ENCODE assay signal across 17 mouse cellular contexts in genomic region chr19:3347784-3348183, GRCm38 (mm10). TPM values are rescaled to one million over a fixed set of nuclear protein-coding genes. Genes with fewer than 3 reads are reported as not detected.
DNase-seq lines count a peak whose midpoint lies in the region; ATAC-seq and TF ChIP-seq lines count a peak whose summit lies in the region.
"Had no signal": no experiment of that assay in that cellular context is flagged by ENCODE, and none has a peak within 500 bp of the region (broad histone marks: within the 10 kb centered on the region; RNA-seq: fewer than 3 reads in every experiment).

No protein-coding gene starts in this region.

- no peak overlapping the region for H3K4me2 ChIP-seq in midbrain, embryonic 15.5 days
- H3K4me2 ChIP-seq: embryonic facial prominence, embryonic 15.5 days; forebrain, embryonic 15.5 days; heart, embryonic 12.5 days; intestine, embryonic 15.5 days; liver, embryonic 15.5 days had no signal

- H3K36me3 ChIP-seq in midbrain, embryonic 15.5 days (replicated peaks): no peaks in the 10 kb centered on the region
- H3K36me3 ChIP-seq: embryonic facial prominence, embryonic 15.5 days; forebrain, embryonic 15.5 days; intestine, embryonic 15.5 days; liver, embryonic 15.5 days had no signal

- no peak overlapping the region for H3K27ac ChIP-seq in layer of hippocampus, adult 2 months
- no peak overlapping the region for H3K27ac ChIP-seq in midbrain, embryonic 15.5 days
- H3K27ac ChIP-seq: embryonic facial prominence, embryonic 15.5 days; forebrain, embryonic 15.5 days; intestine, embryonic 15.5 days; liver, embryonic 15.5 days had no signal

- WGBS in midbrain, embryonic 15.5 days: 96% methylated on average over 1 of the region's 1 CpGs

- no peaks in the 10 kb centered on the region for H3K9me3 ChIP-seq in midbrain, embryonic 15.5 days
- H3K9me3 ChIP-seq: embryonic facial prominence, embryonic 15.5 days; forebrain, embryonic 15.5 days; intestine, embryonic 15.5 days; liver, embryonic 15.5 days had no signal

- no peak for ATAC-seq in midbrain, embryonic 15.5 days (replicated peaks)
- ATAC-seq: forebrain, embryonic 15.5 days; intestine, embryonic 15.5 days had no signal

- H3K27me3 ChIP-seq in midbrain, embryonic 15.5 days (replicated peaks): no peaks in the 10 kb centered on the region
- H3K27me3 ChIP-seq: embryonic facial prominence, embryonic 15.5 days; forebrain, embryonic 15.5 days; heart, embryonic 12.5 days; intestine, embryonic 15.5 days; liver, embryonic 15.5 days had no signal

- no peak for DNase-seq in layer of hippocampus, adult 2 months (ENCODE audit: low spot score in 2 of 2)
- no peak for DNase-seq in layer of hippocampus, postnatal 36 days
- peak; percentile 61 for DNase-seq in thymus, postnatal 4 days
- DNase-seq in thymus, postnatal 36 days: no peak
- peak; percentile 68 for DNase-seq in ZHBTc4 (ENCODE audit: low read depth, low spot score)
- DNase-seq in testis, postnatal 14 days (ENCODE audit: low spot score): peak; percentile 39
- no peak for DNase-seq in adrenal gland, postnatal 36 days
- DNase-seq: cerebellum, adult 18-20 months; gastrocnemius, postnatal 14 days; kidney, postnatal 4 days; right cerebral cortex, adult 18-20 months had no signal

- no peaks in the 10 kb centered on the region for H3K4me1 ChIP-seq in midbrain, embryonic 15.5 days
- H3K4me1 ChIP-seq: embryonic facial prominence, embryonic 15.5 days; intestine, embryonic 15.5 days; liver, embryonic 15.5 days had no signal

- TF ChIP-seq CTCF in layer of hippocampus, adult 2 months (conservative IDR thresholded peaks at IDR 0.05): peak; percentile 58

- H3K4me3 ChIP-seq in layer of hippocampus, adult 2 months: no peak overlapping the region
- H3K4me3 ChIP-seq in midbrain, embryonic 15.5 days: no peak overlapping the region
- H3K4me3 ChIP-seq: embryonic facial prominence, embryonic 15.5 days; forebrain, embryonic 15.5 days; heart, embryonic 12.5 days; intestine, embryonic 15.5 days; liver, embryonic 15.5 days had no signal

- H3K9ac ChIP-seq in midbrain, embryonic 15.5 days: no peak overlapping the region
- H3K9ac ChIP-seq: embryonic facial prominence, embryonic 15.5 days; forebrain, embryonic 15.5 days; heart, embryonic 12.5 days; intestine, embryonic 15.5 days; liver, embryonic 15.5 days had no signal

RNA-seq across cellular contexts. Expression of gene Cpt1a, which starts 25.6 kb away (rescaled TPM):
- total RNA-seq in layer of hippocampus, adult 2 months (2021): 10 to 100 TPM; 24.8 to 26.3 TPM
- 10 to 100 TPM; 20.5 to 23.3 TPM for total RNA-seq in layer of hippocampus, postnatal 36 days (2021)
- 16.1 TPM in 2 replicates for polyA plus RNA-seq in midbrain, embryonic 15.5 days (2015; fragmentation: Nextera tagmentation; extraction: Ambion mirVana)
- total RNA-seq in adrenal gland, postnatal 36 days (2021): 100 to 1,000 TPM; 265 to 423 TPM

RNA-seq across cellular contexts. Expression of gene Tesmin, which starts 40.9 kb away (rescaled TPM):
- under 1 TPM; 0.20 to 0.33 TPM for total RNA-seq in layer of hippocampus, adult 2 months (2021)
- total RNA-seq in layer of hippocampus, postnatal 36 days (2021): under 1 TPM; 0.18 to 0.52 TPM
- polyA plus RNA-seq in midbrain, embryonic 15.5 days (2015; fragmentation: Nextera tagmentation; extraction: Ambion mirVana): 0.43 and 0.52 TPM in 2 replicates
- under 1 TPM; 0.73 to 0.92 TPM for total RNA-seq in adrenal gland, postnatal 36 days (2021)

Comparison
In these comparisons a context has a peak if more than half of its experiments do, and no peak if none do; other contexts are left out.
1. DNase-seq: peak in thymus, postnatal 4 days (single experiment), ZHBTc4 (single experiment) and testis, postnatal 14 days (single experiment); none in layer of hippocampus, adult 2 months (0 of 2), layer of hippocampus, postnatal 36 days (0 of 2), thymus, postnatal 36 days (0 of 2) and adrenal gland, postnatal 36 days (0 of 2).
2. RNA of gene Cpt1a, which starts 25.6 kb away (total RNA-seq): 265 to 423 TPM in adrenal gland, postnatal 36 days; 24.8 to 26.3 TPM in layer of hippocampus, adult 2 months and 20.5 to 23.3 TPM in layer of hippocampus, postnatal 36 days; every median in the first group is over 4 times any median in the second.